Mouse (Mus musculus): ENCODE data around the gene Bspry.
A peak's percentile ranks its signal among the peaks of the same experiment; 100 is the strongest.

Bspry gene

GRCm38 (mm10) chr4:62480709-62481605 is 1.1 kb downstream of the Bspry start:
- no peak for DNase-seq (ENCODE audit: low spot score in 2 of 2)

- DNase-seq (ENCODE audit: low spot score in 2 of 2), result no peak
These were observed 5.1 kb downstream of the Bspry start for GRCm38 (mm10) chr4:62484928-62485327.

DNA sequence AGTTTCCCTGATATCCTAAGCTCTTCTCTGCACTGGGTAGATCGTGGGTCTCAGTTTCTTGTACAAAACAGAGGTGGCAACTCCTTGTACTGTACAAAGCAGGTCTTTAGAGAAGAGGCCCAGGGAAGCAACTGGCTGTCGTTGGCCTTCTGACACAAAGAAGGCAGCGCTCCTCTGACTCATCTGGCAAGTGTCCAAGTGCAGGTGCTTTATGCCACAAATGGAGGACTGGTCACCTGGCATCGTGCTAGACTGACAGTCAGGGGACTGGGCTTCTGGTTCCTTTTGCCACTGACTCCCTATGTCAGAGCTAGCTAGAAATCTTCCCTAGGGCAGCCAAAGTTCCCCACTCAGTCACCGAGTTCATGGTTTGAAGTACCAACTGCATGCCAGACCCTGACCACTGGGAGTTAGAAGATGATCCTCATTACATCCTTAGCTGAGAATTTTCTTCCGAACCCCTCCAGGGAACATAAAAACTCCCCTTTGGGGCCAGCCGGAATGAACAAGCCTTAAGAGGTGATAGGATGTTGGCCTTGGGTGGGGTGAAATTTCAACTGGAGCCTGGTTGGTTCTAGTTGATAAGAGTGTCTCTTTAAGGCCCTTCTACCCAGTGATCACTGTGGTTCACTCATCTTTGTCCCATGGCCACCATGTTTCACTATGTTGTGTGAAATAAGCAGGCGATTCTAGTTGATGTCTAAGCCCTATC is 5.8 kb downstream of the Bspry start:
- no peak for DNase-seq (ENCODE audit: low spot score in 2 of 2)

- DNase-seq (ENCODE audit: low spot score in 2 of 2), result no peak
These were observed 6.4 kb downstream of the Bspry start for GRCm38 (mm10) chr4:62486162-62486696.

DNA sequence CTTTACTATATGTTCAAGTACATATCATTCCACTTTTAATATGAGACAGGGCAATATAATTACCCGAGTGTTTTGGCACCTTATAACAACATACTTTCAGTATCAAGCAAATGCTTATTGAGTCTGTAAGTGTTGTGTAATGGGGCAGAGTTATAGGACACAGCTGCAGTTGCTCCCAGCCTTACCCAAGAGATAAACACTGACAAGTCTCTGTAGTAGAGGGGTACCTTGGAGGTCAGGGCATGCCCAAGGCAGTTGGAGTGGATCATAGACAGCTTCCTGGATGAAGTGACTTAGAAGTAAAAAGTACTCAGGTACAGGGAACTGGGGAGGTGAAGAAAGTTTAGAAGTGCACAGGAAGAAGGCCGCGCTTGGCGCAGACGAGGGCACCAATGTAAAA is 7.3 kb downstream of the Bspry start:
- DNase-seq (ENCODE audit: low spot score in 2 of 2), result no peak

DNA sequence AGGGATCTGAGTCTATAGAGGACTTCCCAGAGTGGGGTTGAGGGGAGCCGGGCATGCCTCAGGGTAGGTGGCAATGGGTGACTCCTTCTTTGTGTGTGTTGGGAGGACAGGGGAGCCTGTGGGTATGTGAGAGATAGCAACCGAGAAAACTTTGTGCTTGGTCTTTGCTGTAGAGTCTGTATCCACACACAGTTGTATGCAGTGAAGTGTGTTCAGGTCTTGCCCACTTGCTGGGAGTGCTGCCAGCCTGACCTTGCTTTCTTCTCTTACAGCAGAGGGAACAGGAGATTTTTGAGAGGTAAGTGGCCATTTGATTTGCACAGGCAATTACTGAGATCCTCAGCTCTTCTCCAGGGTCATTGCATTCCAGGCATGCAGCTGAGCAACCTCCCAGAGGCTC is 8.1 kb downstream of the Bspry start:
- no peak for DNase-seq (ENCODE audit: low spot score in 2 of 2)

DNA sequence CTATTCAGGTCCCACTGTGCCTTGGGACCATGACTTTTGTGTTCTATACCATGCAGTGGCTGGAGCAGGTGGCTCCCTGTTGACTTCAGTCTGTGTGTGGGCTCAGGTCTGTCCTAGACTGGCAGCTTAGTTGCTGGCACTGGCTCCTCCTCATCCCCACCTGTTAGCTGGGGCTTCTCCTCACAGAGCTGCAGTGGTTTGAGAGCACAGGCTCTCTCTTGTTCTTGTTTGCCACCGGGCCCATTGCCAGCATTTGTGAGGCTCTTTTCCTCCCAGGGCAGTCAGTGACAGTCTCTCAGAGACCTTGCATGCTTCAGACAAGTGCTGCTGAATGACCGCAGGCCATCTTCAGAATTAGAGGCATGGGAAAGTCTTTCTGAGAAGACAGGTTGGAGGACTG is 12.8 kb downstream of the Bspry start:
- no peak for DNase-seq (ENCODE audit: low spot score in 2 of 2)

GRCm38 (mm10) chr4:62494230-62494629 is 14.4 kb downstream of the Bspry start:
- DNase-seq (ENCODE audit: low spot score in 2 of 2), result no peak

GRCm38 (mm10) chr4:62495946-62496345 is 16.1 kb downstream of the Bspry start:
- peak in 1 of 2 experiments; percentile 64 for DNase-seq (ENCODE audit: low spot score in 2 of 2)

- DNase-seq (ENCODE audit: low spot score in 2 of 2), result peak in 1 of 2 experiments; percentile 42
These were observed 17.0 kb downstream of the Bspry start for GRCm38 (mm10) chr4:62496815-62497214.

- DNase-seq (ENCODE audit: low spot score in 2 of 2), result no peak
These were observed 20.9 kb downstream of the Bspry start for GRCm38 (mm10) chr4:62500799-62501198.

DNA sequence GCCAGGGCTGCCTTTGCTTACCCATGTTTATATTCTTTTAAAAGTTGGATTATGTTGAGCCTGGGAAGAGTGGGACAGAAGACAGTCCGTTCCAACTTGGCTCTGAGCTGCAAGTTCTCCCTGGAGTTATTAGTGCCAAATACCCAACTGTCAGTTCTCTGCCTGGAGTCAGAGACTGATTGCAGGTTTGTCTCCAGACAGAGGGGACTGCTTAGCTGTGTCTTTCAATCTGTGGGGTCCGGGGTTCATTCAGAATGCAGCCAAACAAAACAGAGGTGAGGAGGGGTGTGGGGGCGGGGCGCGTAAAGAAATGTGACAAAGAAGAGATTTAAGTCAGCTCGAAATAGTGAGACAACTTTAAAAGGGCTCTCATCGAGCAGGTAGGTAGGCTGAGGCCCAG is 21.7 kb downstream of the Bspry start:
- DNase-seq (ENCODE audit: low spot score in 2 of 2), result no peak

- peak; percentile 92 for DNase-seq (ENCODE audit: low spot score in 2 of 2)
These were observed 22.3 kb downstream of the Bspry start for GRCm38 (mm10) chr4:62501964-62502732.

GRCm38 (mm10) chr4:62502969-62503368 is 23.1 kb downstream of the Bspry start:
- DNase-seq (ENCODE audit: low spot score in 2 of 2), result no peak

DNA sequence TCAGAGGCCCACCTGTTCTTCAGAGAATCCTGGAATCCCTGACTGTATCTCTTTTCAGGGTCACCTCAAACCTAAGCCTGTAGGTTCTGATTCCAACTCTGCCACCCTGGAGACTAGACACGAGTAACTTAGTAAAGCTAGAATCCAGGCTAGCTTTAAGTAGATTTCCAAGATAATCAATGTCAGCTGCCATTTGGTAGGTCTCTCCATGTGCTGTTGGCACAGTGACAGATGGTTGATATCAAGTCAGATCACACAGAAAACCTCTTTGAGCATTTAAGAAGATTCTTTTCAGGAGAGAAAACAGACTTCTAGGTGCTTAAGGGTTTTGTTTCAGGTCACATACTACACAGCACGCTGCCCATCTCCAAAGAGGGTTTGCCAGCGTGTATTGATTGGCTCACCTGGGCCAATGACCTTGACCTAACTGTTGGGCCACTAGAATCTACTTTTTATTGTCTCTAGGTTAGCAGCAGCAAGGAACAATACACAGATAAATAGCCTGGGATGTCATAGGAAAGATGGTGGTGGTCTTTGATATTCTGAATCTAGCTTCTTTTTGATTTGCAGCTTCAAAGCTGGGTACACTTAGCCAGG is 23.6 kb downstream of the Bspry start, which contains the start of gene Hdhd3:
Hdhd3 (minus strand) TSS at position 94 of the 597 bp plus-strand sequence.
- DNase-seq (ENCODE audit: low spot score in 2 of 2), result no peak

DNA sequence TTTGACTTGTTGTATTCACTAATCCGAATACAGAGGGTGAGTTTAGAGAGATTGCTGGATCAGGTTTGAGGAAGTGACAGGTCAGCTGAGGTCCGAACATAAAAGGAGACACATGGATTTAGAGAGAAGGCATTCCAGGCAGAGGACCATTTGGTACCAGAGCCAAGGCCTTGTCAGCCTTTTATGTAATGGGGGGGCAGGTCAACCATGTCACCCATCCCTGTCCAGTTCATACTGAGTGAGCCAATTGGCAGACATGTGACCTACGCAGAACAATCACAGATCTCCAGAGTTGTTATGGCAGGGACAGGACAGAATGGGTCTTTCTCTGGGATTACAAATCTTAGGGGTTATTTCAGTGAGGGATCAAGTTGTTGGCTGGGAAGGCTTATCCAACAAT is 26.1 kb downstream of the Bspry start:
- DNase-seq (ENCODE audit: low spot score in 2 of 2), result no peak

DNA sequence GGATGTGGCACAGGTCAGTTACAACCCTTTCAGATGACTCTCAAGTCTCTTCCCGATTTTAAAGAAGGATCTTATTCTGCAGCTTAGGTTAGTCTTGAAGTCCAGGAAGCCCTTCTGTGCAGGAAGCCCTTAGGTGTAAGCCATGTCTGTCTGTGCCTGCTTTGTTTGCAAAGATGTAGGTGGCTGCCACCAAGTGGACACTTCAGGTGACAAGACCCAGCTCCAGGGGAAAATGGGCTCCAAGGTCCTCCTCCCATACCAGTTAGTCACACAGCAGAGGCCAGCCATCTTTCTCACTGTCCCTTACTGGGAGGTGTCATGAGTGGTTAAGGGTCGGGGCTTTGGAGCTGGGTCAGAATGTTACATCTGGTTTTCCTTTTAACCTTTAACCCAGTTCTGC is 26.9 kb downstream of the Bspry start:
- peak in 1 of 2 experiments; percentile 51 for DNase-seq (ENCODE audit: low spot score in 2 of 2)

GRCm38 (mm10) chr4:62508839-62509238 is 29.0 kb downstream of the Bspry start:
- no peak for DNase-seq (ENCODE audit: low spot score in 2 of 2)

DNA sequence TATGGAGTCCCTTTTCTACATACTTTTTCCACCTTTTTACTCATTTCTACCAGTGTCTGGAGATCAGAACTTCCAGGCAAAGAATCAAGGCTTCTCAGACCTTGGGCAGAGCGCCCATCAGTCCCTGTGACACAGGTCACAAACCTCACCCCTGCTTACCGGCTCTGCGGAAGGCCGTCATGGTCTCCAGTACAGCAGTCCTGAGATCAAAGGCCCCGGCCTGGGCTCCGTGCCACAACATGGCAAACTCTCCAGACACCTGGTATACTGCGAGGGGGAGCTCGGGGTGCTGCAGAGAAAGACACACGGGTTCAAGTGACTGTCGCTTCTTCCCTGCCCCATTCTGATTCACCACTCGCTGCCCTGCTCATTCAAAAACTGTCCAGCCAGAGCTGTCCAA is 30.1 kb downstream of the Bspry start:
- no peak for DNase-seq (ENCODE audit: low spot score in 2 of 2)

- DNase-seq (ENCODE audit: low spot score in 2 of 2), result no peak
These were observed 34.2 kb downstream of the Bspry start for GRCm38 (mm10) chr4:62513998-62514506.

DNA sequence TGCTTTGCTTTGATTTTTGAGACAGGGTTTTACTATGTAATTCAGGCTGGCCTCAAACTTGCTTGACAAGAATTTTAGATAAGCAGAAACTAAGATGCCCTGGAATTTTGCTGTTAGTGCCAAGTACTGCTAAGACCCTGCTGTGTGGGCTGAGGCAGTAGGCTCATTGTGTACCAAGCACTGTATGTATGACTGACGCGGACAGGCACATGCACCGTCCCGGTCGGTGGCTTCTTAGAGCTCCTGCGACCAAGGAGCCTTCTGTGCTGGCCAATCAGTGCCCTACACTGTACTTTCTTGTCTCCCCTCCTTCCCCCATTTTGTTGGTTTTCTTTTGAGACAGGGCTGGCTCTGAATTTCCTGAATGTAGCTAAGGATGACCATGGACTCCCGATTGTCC is 35.1 kb downstream of the Bspry start:
- no peak for DNase-seq (ENCODE audit: low spot score in 2 of 2)
